Mouse (Mus musculus): ENCODE results near the gene Ralgps1. TPM values are rescaled to one million over a fixed set of nuclear protein-coding genes. Genes with fewer than 3 reads are reported as not detected.

Ralgps1 gene
- polyA plus RNA-seq, 1 experiment, result 4.5 TPM

GRCm38 (mm10) chr2:33268384-33269131 lies 102.7 kb downstream of the Ralgps1 start:
- H3K4me1 ChIP-seq (ENCODE audit: control insufficient read depth, insufficient read depth, insufficient read length), result no peaks in the 10 kb centered on the region
- H3K27me3 ChIP-seq (ENCODE audit: control insufficient read depth, insufficient read depth, low read length), result no peaks in the 10 kb centered on the region
- no peak overlapping the region for H3K27ac ChIP-seq (ENCODE audit: insufficient read depth, low read length)
- H3K36me3 ChIP-seq (ENCODE audit: control insufficient read depth, insufficient read depth, low read length), result 0 out of 2 replicates have a peak, but pooled peaks cover 3% of the 10 kb centered on the region
- WGBS, result 85% methylated on average over 6 of the region's 6 CpGs
- no peak for DNase-seq (ENCODE audit: low read depth in 1 of 2, low spot score in 2 of 2)
- H3K4me3 ChIP-seq (ENCODE audit: extremely low read depth, insufficient read depth, insufficient read length), result no peak overlapping the region
- no peak for TF ChIP-seq POLR2A (IDR thresholded peaks at IDR 0.05; ENCODE audit: low read depth, low read length)
- TF ChIP-seq CTCF (IDR thresholded peaks at IDR 0.05; ENCODE audit: extremely low read depth, insufficient read depth, insufficient read length, insufficient replicate concordance), result no peak

- Histone ChIP-seq H3K27me3 (ENCODE audit: control insufficient read depth, insufficient read depth, low read length) (no peaks in the 10 kb centered on the region), H3K4me3 (ENCODE audit: extremely low read depth, insufficient read depth, insufficient read length) (no peak overlapping the region), H3K27ac (ENCODE audit: insufficient read depth, low read length) (no peak overlapping the region), H3K36me3 (ENCODE audit: control insufficient read depth, insufficient read depth, low read length) (no peaks in the 10 kb centered on the region), H3K4me1 (ENCODE audit: control insufficient read depth, insufficient read depth, insufficient read length) (no peaks in the 10 kb centered on the region)
- WGBS, result 95% methylated on average over 1 of the region's 1 CpGs
- TF ChIP-seq POLR2A (IDR thresholded peaks at IDR 0.05; ENCODE audit: low read depth, low read length), result no peak
- TF ChIP-seq CTCF (IDR thresholded peaks at IDR 0.05; ENCODE audit: extremely low read depth, insufficient read depth, insufficient read length, insufficient replicate concordance), result no peak
- DNase-seq (ENCODE audit: low read depth in 1 of 2, low spot score in 2 of 2), result no peak
Measured at GRCm38 (mm10) chr2:33267075-33267474, 104.2 kb downstream of the Ralgps1 start.

GRCm38 (mm10) chr2:33265793-33266192 lies 105.5 kb downstream of the Ralgps1 start:
- DNase-seq (ENCODE audit: low read depth in 1 of 2, low spot score in 2 of 2), result no peak
- Histone ChIP-seq H3K4me1 (ENCODE audit: control insufficient read depth, insufficient read depth, insufficient read length) (no peaks in the 10 kb centered on the region), H3K27ac (ENCODE audit: insufficient read depth, low read length) (no peak overlapping the region), H3K27me3 (ENCODE audit: control insufficient read depth, insufficient read depth, low read length) (no peaks in the 10 kb centered on the region), H3K4me3 (ENCODE audit: extremely low read depth, insufficient read depth, insufficient read length) (no peak overlapping the region), H3K36me3 (ENCODE audit: control insufficient read depth, insufficient read depth, low read length) (no peaks in the 10 kb centered on the region)
- TF ChIP-seq CTCF (IDR thresholded peaks at IDR 0.05; ENCODE audit: extremely low read depth, insufficient read depth, insufficient read length, insufficient replicate concordance), result no peak
- no peak for TF ChIP-seq POLR2A (IDR thresholded peaks at IDR 0.05; ENCODE audit: low read depth, low read length)
- 85% methylated on average over 3 of the region's 3 CpGs for WGBS

- 97% methylated on average over 3 of the region's 3 CpGs for WGBS
- Histone ChIP-seq H3K36me3 (ENCODE audit: control insufficient read depth, insufficient read depth, low read length) (peaks cover 2% of the 10 kb centered on the region; the same call in 1 of the 2 replicates), H3K4me1 (ENCODE audit: control insufficient read depth, insufficient read depth, insufficient read length) (no peaks in the 10 kb centered on the region), H3K27ac (ENCODE audit: insufficient read depth, low read length) (no peak overlapping the region), H3K4me3 (ENCODE audit: extremely low read depth, insufficient read depth, insufficient read length) (no peak overlapping the region), H3K27me3 (ENCODE audit: control insufficient read depth, insufficient read depth, low read length) (no peaks in the 10 kb centered on the region)
- TF ChIP-seq POLR2A (IDR thresholded peaks at IDR 0.05; ENCODE audit: low read depth, low read length) (no peak), CTCF (IDR thresholded peaks at IDR 0.05; ENCODE audit: extremely low read depth, insufficient read depth, insufficient read length, insufficient replicate concordance) (no peak)
- no peak for DNase-seq (ENCODE audit: low read depth in 1 of 2, low spot score in 2 of 2)
Measured at GRCm38 (mm10) chr2:33261475-33261874, 109.8 kb downstream of the Ralgps1 start.

GRCm38 (mm10) chr2:33260772-33261171 lies 110.5 kb downstream of the Ralgps1 start:
- no peak for TF ChIP-seq POLR2A (IDR thresholded peaks at IDR 0.05; ENCODE audit: low read depth, low read length)
- TF ChIP-seq CTCF (IDR thresholded peaks at IDR 0.05; ENCODE audit: extremely low read depth, insufficient read depth, insufficient read length, insufficient replicate concordance), result no peak
- no peaks in the 10 kb centered on the region for H3K4me1 ChIP-seq (ENCODE audit: control insufficient read depth, insufficient read depth, insufficient read length)
- H3K27me3 ChIP-seq (ENCODE audit: control insufficient read depth, insufficient read depth, low read length), result no peaks in the 10 kb centered on the region
- H3K27ac ChIP-seq (ENCODE audit: insufficient read depth, low read length), result no peak overlapping the region
- DNase-seq (ENCODE audit: low read depth in 1 of 2, low spot score in 2 of 2), result no peak
- no peak overlapping the region for H3K4me3 ChIP-seq (ENCODE audit: extremely low read depth, insufficient read depth, insufficient read length)
- H3K36me3 ChIP-seq (ENCODE audit: control insufficient read depth, insufficient read depth, low read length), result peaks cover 2% of the 10 kb centered on the region; the same call in 1 of the 2 replicates
- WGBS, result 85% methylated on average over 8 of the region's 8 CpGs

DNA sequence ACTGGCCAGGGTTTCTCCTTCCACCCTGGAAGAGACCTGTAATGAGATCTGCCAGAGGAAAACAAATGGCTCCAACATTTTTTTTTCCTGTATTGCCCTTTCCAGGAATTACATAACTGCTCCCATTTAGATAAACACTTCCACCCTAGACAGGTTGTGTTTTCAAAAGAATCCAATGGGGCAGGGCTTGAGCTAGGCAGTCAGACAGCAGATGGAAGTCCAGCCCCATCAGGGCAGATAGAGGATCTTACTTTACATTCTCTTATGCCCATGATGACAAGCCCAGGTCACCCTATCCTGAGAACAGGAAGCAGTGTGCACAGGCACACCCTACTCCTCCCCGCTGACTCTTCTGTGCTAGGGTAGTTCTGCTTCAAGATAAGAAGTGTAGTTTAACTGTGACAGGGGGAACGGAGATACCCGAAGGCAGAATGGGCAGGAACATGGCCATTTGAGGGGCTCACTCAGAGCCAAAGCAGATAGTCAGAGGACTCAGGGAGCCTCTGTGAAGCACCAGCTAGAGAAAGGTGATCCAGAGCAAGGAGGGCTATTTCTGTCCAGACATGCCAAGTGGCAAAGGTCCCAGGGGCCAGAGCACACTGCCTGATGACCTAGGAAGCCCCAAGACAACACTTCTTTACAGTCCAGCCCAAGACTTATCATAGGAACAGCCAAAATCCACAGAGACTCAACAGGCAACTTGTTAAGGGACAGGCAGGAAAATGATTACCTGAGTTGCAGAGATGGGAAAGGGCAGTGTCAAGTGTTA lies 114.3 kb downstream of the Ralgps1 start:
- no peak overlapping the region for H3K4me3 ChIP-seq (ENCODE audit: extremely low read depth, insufficient read depth, insufficient read length)
- WGBS, result 57% methylated on average over 3 of the region's 3 CpGs
- H3K27ac ChIP-seq (ENCODE audit: insufficient read depth, low read length), result no peak overlapping the region
- no peaks in the 10 kb centered on the region for H3K27me3 ChIP-seq (ENCODE audit: control insufficient read depth, insufficient read depth, low read length)
- peaks cover 2% of the 10 kb centered on the region; the same call in 1 of the 2 replicates for H3K36me3 ChIP-seq (ENCODE audit: control insufficient read depth, insufficient read depth, low read length)
- no peaks in the 10 kb centered on the region for H3K4me1 ChIP-seq (ENCODE audit: control insufficient read depth, insufficient read depth, insufficient read length)
- TF ChIP-seq POLR2A (IDR thresholded peaks at IDR 0.05; ENCODE audit: low read depth, low read length), result no peak
- no peak for TF ChIP-seq CTCF (IDR thresholded peaks at IDR 0.05; ENCODE audit: extremely low read depth, insufficient read depth, insufficient read length, insufficient replicate concordance)
- DNase-seq (ENCODE audit: low read depth in 1 of 2, low spot score in 2 of 2), result no peak

All from spleen, adult 2 months (tissue).